Mouse (Mus musculus) erythroblast, embryonic 14.5 days (primary cell): ENCODE measurements around the gene Gm45837.

Experiments used
- GATA1 ChIP-seq: IDR thresholded peaks from 2 replicates; pipeline ENCODE4 v1.6.1; 2012; ENCODE audit warnings: low read length, inconsistent platforms, mixed read lengths
- TAL1 ChIP-seq: IDR thresholded peaks from 3 replicates; pipeline ENCODE4 v1.6.1; 2012; ENCODE audit warnings: low read length, inconsistent platforms, mixed read lengths

- TF ChIP-seq TAL1 (no peak), GATA1 (no peak)
Measured at GRCm38 (mm10) chr7:101453296-101453695, 42.6 kb downstream of the Gm45837 start.
